Mouse (Mus musculus) stomach, postnatal 0 days (tissue): ENCODE data around the gene Aunip.

Experiments used
- CTCF ChIP-seq: IDR thresholded peaks from 2 replicates; pipeline ENCODE4 v1.5.1; 2016; ENCODE audit warnings: antibody characterized with exemption, low read depth, mild to moderate bottlenecking, moderate library complexity
- EP300 ChIP-seq: optimal IDR thresholded peaks from 2 replicates; pipeline ENCODE3; 2016; ENCODE audit warnings: antibody characterized with exemption

GRCm38 (mm10) chr4:134484231-134484630, 26.6 kb upstream of the Aunip start:
- TF ChIP-seq EP300 (no peak), CTCF (no peak)
